In the genomic region with DNA sequence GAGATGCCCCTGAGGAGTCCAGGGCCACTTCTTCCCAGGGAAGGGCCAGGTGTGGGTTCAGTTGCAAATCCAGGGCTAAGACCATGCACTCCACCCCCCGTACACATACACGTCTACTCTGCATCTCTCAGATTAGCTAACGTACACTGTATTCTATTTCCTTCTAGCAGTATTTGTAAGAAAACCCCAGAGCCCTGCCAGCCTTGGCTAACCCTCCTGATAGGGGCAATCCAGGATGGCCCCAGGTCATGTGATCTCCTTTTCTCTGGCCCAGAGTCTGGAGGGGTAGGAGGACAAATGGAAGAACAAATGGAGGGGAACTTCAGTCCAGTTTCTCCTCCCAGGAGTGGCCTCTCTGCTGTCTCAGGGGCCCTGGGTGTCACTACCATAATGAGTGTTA, we compare ENCODE assay signal across 23 mouse cellular contexts.
"Had no signal": no experiment of that assay in that cellular context is flagged by ENCODE, and none has a peak within 500 bp of the region (broad histone marks: within the 10 kb centered on the region; RNA-seq: fewer than 3 reads in every experiment).

No protein-coding gene starts in this region.

- H3K4me2 ChIP-seq: heart, embryonic 11.5 days; hindbrain, embryonic 12.5 days; hindbrain, embryonic 15.5 days; kidney, embryonic 15.5 days; limb, embryonic 13.5 days; limb, embryonic 15.5 days; liver, embryonic 12.5 days had no signal

- H3K4me3 ChIP-seq: gastrocnemius, adult 2 months; hindbrain, embryonic 12.5 days; hindbrain, embryonic 15.5 days; kidney, embryonic 15.5 days; layer of hippocampus, adult 2 months; left cerebral cortex, adult 2 months; limb, embryonic 13.5 days; limb, embryonic 15.5 days; liver, embryonic 12.5 days had no signal

- H3K36me3 ChIP-seq: hindbrain, embryonic 12.5 days; hindbrain, embryonic 15.5 days; kidney, embryonic 15.5 days; limb, embryonic 13.5 days; limb, embryonic 15.5 days; liver, embryonic 12.5 days had no signal

- H3K9me3 ChIP-seq: hindbrain, embryonic 12.5 days; hindbrain, embryonic 15.5 days; kidney, embryonic 15.5 days; limb, embryonic 13.5 days; limb, embryonic 15.5 days; liver, embryonic 12.5 days had no signal

- H3K27ac ChIP-seq: gastrocnemius, adult 2 months; hindbrain, embryonic 12.5 days; hindbrain, embryonic 15.5 days; hindbrain, postnatal 0 days; layer of hippocampus, adult 2 months; left cerebral cortex, adult 2 months; limb, embryonic 13.5 days; limb, embryonic 15.5 days; liver, embryonic 12.5 days; liver, embryonic 14.5 days had no signal

- DNase-seq: gastrocnemius, adult 2 months; gastrocnemius, postnatal 10 days; gastrocnemius, postnatal 25 days; heart, adult 18-20 months; heart, postnatal 10 days; heart, postnatal 36 days; kidney, adult 11 months; kidney, adult 2 months; kidney, adult 9 months; kidney, postnatal 25 days; kidney, postnatal 4 days had no signal

- ATAC-seq: hindbrain, postnatal 0 days; intestine, embryonic 16.5 days; liver, embryonic 12.5 days had no signal

- H3K27me3 ChIP-seq: hindbrain, embryonic 12.5 days; hindbrain, embryonic 15.5 days; kidney, embryonic 15.5 days; limb, embryonic 13.5 days; limb, embryonic 15.5 days; liver, embryonic 12.5 days had no signal

- H3K9ac ChIP-seq: hindbrain, embryonic 12.5 days; hindbrain, embryonic 15.5 days; kidney, embryonic 15.5 days; limb, embryonic 13.5 days; limb, embryonic 15.5 days; liver, embryonic 12.5 days; liver, embryonic 14.5 days had no signal
